Mouse (Mus musculus): ENCODE data around the gene Mfap1a.
"Not testable (repeated sequence)": the region's sequence is repeated elsewhere in the genome, so short reads cannot be mapped to it uniquely, and the experiment has no call there.

Mfap1a gene

DNA sequence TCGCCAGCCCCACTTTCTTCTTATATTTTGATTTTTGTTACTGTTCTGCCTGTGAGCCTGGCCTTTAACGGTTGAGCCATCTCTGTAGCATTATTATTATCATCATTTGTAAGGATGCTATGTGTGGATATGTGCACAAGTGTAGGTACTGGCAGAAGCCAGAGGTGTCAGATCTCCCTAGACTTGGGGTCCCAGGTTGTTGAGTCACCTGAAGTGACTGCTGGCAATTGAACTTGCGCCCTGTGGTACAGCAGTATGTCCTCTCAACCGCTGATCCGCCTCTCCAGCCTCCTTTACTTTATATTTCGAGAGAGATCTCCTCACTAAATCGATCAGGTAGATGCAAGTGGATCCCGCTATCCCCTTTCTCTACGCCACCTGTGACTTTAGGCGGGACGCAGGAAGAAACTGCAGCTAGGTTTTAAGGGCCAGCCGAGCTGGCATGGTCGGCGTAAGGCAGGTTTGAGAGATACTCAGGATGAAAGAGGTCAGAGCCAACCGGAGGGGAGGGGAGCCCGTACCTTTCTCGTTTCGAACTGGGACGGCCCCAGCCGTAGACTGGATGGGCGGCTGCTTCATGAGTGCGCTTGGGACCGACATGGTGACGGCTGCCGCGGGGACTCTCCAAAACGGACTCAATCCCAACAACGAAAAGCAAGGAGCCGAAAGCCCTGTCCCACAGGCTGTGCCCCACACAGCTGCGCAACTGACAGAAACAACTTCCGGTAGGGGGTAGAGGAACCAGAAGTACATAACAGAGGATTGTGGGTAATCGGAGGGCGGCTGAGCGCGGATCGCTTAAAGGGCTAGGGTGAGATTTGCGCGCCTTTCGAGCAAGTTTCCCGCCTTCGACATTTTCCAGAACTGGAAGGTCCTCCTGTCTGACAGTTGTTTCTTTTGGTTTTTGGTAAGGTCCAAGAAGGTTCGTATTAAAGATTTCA lies at the start of gene Mfap1a, which contains the start of gene Wdr76:
Gene Mfap1a (minus strand): TSS at position 724 of the 941 bp plus-strand sequence.
Gene Wdr76 (plus strand): TSS at position 782 of the 941 bp plus-strand sequence.
- DNase-seq (ENCODE audit: low read depth, low spot score), result peak; percentile 98

DNA sequence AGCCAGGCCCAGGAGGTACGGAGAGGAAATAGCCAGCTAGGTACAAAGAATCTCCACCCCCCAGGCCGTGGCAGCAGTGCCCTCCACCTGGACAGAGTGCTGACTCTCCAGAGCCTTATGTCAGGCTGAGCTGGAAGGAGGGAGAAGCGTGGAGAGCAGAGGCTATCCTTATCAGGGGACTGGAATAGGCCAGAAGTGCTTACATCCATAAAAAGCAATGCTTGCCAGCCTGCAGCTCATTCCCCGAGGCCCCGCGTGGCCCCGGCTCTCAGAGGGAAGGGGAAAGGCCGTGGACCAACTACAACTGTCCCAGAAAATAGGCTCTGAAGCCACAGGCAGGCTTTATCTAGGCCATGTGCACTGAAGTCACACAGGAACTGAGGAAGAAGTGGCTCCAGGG lies 44.8 kb upstream of the Mfap1a start:
- no peak for DNase-seq (ENCODE audit: low read depth, low spot score)

DNA sequence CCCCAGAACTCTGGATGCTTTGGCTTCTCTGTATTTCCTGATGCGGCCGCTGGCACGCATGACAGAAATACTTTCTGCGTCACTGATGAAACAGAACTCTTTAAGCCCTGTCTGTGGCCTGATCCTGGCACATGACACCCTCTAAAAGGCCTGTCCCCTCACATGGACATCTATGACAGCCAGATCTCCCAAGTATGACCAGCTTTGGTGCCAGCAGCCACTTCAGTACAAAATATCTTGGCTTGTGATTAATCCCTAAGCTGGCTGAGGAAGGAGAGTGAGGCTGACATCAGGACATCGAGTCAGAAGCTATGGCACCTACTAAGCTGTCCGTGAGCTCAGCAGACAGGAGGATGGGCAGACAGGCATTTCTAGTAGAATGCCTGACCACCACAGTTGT lies 43.2 kb upstream of the Mfap1a start:
- DNase-seq (ENCODE audit: low read depth, low spot score), result no peak

DNA sequence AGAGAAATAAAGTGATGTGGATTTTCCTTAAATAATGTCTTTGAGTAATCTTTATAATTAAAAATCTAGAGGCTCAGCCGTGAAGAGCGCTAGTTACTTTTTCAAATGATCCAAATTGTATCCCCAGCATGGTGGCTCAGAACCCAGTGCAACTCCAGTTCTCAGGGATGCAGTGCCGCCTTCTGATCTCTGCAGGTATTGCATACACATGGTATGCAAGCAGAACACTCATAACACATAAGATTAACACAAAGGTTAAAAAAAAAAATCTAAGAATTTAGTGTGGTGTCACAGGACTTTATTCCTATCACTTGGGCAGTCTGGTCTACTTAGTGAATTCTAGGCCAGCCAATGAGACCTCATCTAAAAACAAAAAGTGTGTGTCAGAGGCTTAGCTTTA lies 38.4 kb upstream of the Mfap1a start:
- peak; percentile 43 for DNase-seq (ENCODE audit: low read depth, low spot score)

DNA sequence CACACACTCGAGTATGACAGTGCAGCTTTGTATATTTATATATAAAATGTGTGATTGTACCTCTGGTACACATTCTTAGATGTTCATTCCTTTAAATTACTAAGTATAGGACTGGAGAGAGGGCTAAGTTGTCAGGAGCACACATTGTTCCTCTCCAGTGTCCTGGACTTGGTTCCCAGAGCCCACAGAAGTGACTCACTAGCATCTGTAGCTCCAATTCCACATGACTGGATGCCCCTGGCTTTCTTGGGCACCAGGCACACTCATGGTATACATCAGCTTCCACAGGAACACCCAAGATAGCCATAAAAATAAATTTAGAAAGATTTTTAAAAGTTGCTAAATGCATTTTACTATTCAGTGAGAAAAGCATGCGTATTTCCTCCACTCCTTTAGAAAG lies 18.6 kb upstream of the Mfap1a start:
- no peak for DNase-seq (ENCODE audit: low read depth, low spot score)

DNA sequence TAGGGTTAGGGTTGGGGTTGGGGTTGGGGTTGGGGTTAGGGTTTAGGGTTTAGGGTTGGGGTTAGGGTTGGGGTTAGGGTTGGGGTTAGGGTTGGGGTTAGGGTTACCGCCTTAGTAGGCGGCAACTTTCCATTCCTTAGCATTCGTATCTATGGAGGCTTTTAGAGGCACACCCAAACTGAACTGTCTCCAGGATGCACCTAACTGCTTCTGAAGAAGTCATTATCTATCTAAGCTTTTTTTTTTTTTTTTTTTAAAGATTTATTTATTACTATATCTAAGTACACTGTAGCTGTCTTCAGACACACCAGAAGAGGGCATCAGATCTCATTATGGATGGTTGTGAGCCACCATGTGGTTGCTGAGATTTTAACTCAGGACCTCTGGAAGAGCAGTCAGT lies 16.4 kb upstream of the Mfap1a start:
- DNase-seq (ENCODE audit: low read depth, low spot score), result peak; percentile 43

DNA sequence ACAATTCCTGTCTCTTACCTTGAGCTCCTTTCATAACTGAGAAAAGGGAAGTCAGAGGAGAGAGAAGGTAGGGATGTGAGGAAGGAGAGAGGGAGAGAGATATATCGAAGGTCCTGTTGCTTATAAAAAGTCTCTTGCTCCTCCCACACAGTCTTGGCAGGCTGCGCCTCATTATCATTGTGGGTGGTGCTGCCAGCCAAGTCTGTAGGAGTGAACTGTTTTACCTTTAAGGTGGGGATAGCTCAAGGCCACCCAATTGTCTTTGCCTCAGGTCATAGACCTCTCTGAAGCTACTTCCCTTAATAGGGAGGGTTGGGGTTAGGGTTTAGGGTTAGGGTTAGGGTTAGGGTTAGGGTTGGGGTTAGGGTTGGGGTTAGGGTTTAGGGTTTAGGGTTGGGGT lies 15.5 kb upstream of the Mfap1a start:
- DNase-seq (ENCODE audit: low read depth, low spot score), result peak; percentile 94

DNA sequence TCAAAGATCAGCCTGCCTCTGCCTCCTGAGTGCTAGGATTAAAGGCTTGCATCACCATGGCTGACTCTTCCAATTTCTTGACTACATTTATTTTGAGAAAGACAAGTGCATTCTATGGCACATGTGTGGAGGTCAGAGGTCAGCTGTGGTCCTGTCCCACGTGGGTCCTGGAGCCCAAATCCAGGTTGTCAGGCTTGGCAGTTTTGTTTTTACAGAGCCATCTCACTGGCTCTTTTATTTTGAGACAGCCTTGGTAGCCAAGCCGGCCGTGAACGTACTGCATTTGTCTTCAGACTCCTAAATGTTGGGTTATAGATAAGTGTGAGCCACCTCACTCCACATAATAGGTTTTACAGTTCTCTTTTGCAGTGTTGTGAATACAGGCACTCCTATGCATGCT lies 12.2 kb upstream of the Mfap1a start:
- not testable (repeated sequence) for DNase-seq (ENCODE audit: low read depth, low spot score)

DNA sequence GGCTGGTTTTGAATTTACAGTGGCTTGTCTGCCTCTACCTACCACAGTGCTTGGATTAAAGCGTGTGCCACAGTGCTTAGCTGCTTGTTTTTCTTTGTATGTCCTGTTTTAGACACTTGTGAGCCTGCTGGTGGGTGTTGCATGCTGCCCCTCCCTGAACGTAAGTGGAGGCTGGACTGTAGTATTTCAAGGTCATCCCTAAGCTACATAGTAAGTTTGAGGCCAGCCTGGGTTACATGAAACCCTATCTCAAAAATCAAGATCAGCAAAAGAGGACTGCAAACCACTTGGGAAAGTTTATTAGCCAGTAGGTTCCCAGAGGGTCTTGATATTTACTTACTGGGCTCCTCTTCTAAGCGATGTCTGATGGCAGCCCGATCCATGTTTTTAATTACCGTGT lies 11.6 kb upstream of the Mfap1a start:
- no peak for DNase-seq (ENCODE audit: low read depth, low spot score)

DNA sequence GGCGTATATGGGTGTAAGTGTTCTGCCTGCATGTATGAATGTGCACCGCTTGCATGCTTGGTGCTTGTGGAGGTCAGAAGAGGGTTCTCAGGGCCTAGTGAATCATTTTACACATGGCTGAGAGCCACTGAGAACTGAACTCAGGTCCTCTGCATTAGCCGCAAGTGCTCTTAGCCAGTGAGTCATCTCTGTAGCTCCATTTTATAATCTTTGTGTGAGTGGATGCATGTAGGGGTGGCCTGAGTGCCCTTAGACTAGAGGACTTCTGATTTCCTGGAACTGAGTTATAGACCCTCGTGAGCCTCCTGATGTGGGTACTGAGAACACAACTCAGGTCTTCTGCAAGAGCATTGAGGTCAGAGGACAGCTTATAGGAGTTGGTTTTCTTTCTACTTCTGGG lies 7.7 kb upstream of the Mfap1a start:
- DNase-seq (ENCODE audit: low read depth, low spot score), result no peak

DNA sequence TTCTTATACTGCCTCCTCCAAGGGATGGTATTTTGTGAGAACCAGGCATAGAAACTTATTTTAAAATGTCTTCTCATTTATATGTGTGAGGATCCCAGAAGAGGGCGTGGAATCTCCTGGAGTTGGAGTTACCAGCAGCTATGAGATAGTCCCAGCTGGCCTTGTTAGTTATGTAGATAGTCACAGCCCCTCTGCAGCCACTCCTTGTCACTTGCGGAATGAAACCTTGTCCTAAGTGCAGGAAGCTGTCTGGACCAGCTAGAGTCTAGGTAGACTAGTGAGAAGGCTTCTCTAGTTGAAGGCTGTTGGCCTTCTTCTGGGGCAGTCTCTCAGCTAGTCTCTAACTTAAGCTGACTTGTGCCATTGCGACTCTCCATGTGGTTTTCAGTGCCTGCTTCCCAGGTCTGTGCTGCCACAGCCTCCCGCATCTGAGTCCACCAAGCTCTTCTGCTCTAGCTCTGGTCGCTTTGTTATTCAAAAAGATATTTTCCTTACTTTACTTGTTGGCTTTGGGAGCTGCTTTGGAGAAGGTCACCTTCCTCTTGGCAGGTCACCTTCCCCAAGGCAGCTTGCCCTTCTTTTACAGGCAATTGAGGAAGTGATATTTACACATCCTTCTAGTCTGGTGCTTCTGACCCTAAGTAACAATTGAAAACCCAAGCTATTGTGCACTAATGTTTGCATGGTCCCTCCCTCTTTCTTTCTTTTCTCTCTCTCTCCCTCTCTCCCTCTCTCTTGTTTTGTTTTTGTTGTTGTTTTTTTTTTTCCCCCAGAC lies 6.7 kb upstream of the Mfap1a start:
- peak; percentile 75 for DNase-seq (ENCODE audit: low read depth, low spot score)

DNA sequence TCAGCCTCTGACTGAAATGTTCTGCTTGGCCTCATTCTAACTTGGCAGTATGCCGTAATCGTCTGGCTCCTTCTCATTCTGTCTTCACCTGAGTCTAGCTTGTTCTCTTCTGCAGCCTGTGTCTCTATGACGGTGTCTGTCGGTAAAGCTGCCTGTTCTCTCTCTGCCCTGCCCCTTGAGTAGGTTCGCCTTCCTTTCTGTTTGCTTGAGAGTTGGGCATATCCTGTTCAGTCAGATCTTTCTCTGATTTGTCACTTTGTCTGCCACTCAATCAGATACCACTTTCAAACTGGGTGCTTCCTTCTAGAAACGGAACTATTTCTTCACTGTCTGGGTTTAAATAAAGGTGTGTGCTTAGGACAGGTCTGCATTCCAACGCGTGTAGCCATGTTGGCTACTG lies 4.9 kb upstream of the Mfap1a start:
- DNase-seq (ENCODE audit: low read depth, low spot score), result peak; percentile 31

DNA sequence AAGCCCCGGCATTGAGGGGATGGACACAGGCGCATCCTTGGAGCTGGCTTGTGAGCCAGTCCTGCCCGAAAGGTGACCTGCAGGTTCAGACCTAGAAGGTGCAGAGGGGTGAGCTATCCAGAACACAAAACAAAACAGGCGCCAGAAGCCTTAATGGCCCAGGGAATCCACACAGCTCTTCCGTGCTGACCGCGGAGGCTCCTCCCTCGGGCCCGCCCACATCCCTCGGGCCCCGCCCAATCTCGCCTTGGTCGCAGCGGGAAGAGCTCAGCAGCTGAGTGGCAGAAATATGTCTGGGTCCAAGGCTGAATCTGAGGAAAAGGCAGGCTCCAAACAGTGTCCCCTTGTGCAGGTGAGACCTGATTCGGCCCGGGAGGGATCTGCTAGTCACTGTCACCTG lies 3.1 kb upstream of the Mfap1a start:
- DNase-seq (ENCODE audit: low read depth, low spot score), result peak; percentile 87

DNA sequence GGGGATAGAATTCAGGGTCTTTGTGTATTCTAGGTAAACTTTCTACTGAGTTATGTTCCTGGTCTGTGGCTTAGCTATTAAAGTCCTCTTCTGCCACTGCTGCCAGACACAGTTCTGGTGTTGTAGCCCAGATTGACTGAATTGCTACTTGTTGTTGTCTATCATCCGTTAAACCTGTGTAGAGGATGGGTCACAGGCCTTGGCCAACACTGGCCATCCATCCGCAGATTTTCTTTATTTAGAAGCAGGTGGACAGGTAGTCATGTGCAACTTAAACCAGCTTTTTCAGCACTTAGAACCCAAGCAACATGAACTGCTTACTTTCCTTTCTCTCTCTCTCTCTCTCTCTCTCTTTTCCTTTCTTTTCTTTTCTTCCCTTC lies 1.5 kb upstream of the Mfap1a start:
- DNase-seq (ENCODE audit: low read depth, low spot score), result no peak

DNA sequence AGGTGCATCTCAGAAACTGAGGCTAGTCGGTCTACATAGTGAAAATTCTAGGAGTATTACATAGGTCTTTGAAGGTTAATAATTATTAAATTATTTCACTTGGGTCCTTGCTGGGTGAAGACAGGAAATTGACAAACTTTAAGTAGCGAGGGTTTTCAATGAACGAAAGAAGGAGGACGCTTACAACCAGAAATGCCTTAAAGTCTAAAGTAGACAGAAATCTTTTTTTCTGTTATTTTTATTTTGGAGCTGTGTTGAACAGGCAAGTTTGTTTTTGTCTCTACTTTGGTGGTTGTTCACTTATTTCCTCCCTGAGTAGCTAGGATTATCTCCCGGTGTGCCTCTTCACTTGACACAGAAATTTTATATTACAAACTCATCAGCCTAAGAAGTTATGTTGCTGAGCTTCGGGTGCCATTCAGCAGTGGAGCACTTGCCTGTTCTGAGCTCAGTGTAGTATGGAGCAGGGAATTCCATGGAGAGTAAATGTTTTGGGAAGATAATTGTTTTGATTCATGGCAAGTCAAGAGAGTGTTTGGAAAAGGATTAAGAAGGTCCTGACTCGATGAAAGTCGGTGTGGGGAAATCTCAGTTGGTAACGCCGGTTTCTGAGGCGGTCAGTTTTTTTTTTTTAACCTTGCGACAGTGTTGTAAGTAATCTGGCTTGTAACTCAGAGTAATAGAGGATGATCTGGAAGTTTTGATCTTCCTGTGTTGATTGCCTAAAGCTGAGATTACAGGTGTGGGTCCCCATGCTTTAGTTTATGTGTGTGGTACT lies 897 bp upstream of the Mfap1a start:
- DNase-seq (ENCODE audit: low read depth, low spot score), result no peak

DNA sequence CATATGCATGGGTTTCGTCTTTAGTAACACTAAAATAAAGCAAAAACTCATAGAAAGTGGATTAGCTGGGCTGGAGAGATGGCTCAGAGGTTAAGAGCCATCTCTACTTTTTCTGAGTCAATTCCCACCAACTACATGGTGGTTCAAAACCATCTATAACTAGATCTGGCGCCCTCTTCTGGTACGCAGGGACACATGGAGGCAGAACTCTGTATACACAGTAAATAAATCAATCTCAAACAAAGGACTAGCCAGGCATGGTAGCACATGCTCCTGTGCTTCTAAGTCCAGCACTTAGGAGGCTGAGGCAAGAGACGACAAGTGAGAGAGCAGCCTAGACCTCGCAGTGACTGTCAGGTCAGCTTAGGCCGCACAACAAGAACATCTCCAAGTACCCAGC lies 4.9 kb downstream of the Mfap1a start:
- DNase-seq (ENCODE audit: low read depth, low spot score), result not testable (repeated sequence)

DNA sequence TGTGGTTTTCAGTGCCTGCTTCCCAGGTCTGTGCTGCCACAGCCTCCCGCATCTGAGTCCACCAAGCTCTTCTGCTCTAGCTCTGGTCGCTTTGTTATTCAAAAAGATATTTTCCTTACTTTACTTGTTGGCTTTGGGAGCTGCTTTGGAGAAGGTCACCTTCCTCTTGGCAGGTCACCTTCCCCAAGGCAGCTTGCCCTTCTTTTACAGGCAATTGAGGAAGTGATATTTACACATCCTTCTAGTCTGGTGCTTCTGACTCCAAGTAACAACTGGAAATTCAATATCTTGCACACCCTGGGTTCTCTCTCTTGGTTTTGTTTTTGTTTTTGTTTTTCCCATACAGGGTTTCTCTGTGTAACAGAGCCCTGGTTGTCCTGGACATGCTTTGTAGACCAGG lies 22.1 kb downstream of the Mfap1a start:
- not testable (repeated sequence) for DNase-seq (ENCODE audit: low read depth, low spot score)

DNA sequence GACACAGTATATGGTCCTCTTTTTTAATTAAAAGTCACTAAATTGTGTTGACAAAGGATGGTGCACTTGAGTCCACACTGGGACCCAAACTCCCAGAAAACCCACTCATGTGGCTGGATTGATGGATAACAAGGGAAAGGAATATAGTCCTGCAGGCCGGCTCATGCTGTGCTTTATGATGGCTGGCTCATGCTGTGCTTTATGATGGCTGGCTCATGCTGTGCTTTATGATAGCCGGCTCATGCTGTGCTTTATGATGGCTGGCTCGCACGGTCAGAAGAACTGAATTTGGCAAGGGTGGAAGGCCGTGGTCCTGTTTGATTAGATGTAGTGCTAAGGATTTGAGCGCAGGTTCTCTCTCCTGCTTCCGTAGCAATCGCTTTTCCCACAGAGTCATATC lies 22.9 kb downstream of the Mfap1a start:
- peak; percentile 22 for DNase-seq (ENCODE audit: low read depth, low spot score)

DNA sequence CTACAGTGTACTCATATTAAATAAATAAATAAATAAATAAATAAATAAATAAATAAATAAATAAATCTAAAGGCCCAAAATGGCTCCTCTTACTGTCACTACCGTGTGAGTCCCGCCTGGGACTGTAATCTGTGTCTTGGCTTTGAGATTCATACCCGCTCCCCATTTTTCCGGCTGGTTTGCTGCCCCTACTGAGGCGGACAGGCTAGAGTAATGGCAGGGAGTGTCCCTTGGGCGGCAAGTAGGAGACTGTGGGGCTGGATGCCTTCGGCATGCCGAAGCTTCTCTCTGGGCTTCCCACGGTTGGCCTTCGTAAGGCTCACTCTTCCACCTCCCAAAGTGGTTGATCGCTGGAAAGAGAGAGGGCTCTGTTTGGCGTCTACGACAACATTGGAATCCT lies 25.5 kb downstream of the Mfap1a start:
- DNase-seq (ENCODE audit: low read depth, low spot score), result not testable (repeated sequence)

DNA sequence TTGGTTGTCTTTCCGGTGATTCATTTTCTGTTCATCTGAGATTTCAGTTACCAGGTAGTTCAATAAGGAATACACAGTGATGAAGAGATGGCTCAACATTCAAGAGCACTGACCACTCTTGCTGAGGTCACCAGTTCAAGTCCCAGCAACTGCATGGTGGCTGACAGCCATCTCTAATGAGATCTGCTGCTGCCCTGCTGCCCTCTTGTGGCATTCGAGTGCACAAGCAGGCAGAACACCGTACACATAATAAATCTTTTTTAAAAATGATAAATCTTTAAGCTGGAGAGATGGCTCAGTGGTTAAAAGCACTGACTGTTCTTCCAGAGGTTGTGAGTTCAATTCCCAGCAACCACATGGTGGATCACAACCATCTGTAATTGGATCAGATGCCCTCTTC lies 26.0 kb downstream of the Mfap1a start:
- peak; percentile 67 for DNase-seq (ENCODE audit: low read depth, low spot score)

DNA sequence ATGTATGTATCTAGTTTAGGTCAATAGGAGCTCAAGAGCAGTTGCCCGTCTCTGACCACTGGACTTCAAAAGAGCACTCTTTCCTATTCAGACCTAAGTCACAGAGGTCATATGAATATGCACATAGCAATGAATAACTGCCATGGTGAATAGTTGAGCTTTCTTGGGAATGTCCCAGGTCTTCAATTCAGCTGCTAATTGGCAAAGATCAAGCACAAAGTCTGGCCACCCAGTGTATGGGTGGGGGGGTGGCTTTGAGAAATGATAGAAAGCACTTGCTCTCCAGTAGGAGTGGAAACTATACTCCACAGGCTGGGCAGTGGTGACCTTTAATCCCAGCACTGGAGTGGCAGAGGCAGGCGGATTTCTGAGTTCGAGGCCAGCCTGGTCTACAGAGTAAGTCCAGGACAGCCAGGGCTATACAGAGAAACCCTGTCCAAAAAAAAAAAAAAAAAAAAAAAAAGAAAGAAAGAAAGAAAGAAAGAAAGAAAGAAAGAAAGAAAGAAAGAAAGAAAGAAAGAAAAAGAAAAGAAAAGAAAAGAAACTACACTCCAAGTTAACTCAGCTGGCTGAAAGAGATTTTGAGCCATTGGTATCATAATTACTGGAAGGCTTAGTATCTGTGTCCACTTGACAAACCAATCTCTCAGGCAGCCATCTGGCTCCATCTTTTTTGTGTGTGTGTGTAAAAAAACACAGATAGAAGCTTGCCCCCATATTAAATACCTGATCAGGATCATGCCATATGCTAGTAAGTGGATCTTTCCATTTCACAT lies 28.8 kb downstream of the Mfap1a start:
- peak; percentile 74 for DNase-seq (ENCODE audit: low read depth, low spot score)
